Mouse (Mus musculus) left cerebral cortex, adult 18-20 months (tissue): ENCODE data around the gene Smyd3. TPM values are rescaled to one million over a fixed set of nuclear protein-coding genes. Genes with fewer than 3 reads are reported as not detected.

Source experiments
- DNase-seq, 2 experiments: peaks; one replicate each; pipeline ENCODE4 v3.0.0; 2021 to 2022; ENCODE audit warnings: low spot score in 2 of 2, mixed read lengths in 1 of 2
- total RNA-seq, 2 experiments: library from RNA; stranded (reverse); gene quantifications; 2 replicates each; pipeline ENCODE4 v1.2.3; 2021

Smyd3 gene
- total RNA-seq, 2 experiments from 2014 or later, result 26.6 to 27.4 TPM

- no peak for DNase-seq
Measured at GRCm38 (mm10) chr1:179083098-179083497, 434.7 kb downstream of the Smyd3 start.

DNA sequence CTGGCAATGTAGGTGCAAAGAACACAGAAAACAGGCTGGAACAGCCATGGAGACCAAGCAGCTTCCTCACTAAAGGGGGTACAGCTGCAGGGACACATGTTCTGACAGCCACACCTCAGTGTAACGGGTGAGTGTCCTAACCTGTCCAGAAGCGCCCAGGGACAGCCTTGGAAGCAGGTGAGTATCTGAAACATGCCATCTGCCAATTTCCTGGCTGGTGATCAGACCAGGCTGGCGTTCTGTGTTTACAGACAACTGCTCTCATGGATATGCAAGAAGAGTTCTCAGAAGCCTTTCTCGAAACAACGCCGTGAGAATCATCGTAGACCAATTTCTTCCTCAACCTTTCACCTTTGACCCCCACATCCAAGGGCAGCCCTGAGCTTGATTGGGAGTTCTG is 444.0 kb downstream of the Smyd3 start:
- no peak for DNase-seq

DNA sequence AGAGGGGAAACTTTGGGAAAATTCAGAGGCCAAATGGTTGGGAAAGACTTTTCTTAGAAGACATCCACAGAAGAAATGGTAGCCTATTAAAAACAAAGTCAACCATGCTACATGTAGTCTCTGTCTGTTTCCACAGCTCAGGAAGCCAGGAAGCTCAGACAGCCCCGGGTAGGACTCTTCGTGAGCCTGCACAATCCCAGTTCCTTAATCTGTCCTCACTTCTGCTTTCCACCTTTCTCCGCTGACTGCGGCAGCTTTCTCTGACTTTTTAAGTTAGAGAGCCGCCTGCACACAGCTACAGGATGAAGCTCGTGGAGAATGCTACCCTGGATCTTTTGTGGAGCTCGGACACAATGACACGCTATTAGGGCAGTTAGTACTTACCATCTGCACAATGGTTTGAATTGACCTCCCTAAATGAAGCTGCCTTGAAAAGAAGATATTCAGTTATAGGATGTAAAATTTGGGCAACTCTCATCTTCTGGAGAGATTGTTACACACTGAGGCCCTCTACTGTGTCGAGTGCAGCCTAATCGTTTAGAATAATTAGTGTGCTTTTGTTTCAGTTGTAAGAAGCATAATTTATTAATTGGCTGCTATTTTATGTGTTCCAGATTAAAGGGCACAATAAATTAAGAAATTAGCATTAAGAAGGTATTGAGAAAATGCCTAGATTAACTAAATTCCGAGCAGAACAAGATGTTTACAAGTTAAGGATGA is 444.7 kb downstream of the Smyd3 start:
- no peak for DNase-seq

DNA sequence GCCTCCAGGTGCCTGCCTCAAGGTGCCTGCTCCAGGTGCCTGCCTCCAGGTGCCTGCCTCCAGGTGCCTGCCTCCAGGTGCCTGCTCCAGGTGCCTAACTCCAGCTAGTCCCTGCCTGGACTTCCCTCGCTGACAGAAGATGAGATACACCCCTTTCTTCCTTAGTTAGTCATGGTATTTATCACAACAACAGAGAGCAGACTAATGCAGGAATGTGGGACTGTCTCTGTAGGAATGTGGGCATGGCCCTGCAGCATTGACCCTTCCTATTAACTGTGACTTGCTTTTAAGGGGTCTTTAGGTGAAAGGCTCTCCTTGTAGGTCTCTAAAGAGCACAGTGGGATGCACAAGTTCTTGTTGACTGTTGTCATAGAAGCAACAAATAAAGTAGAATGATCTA is 445.4 kb downstream of the Smyd3 start:
- no peak for DNase-seq

GRCm38 (mm10) chr1:179068990-179069389 is 448.9 kb downstream of the Smyd3 start:
- DNase-seq, result no peak

- DNase-seq, result no peak
Measured at GRCm38 (mm10) chr1:179065294-179065601, 452.6 kb downstream of the Smyd3 start.

- DNase-seq, result no peak
Measured at GRCm38 (mm10) chr1:179064601-179065293, 453.1 kb downstream of the Smyd3 start.

GRCm38 (mm10) chr1:179061759-179062168 is 456.1 kb downstream of the Smyd3 start:
- DNase-seq, result no peak

DNA sequence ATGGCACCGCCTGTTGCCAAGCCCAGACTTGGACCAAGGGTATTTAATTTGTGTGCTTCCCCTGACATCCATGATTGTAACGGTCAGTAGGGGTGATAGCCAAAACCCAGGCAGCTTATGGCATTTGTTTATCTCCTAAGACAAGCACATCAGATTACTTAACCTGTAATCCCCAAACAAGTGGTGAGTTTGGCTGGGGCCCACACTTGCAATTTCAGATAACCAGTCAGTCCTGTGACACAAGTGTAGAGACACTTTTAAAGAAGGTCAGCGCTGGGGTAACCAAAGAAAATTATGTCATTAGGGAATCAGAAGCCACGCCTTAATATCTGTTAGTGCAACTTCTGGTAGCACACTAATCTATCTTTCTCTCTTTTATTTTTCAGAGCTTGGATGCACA is 456.8 kb downstream of the Smyd3 start:
- DNase-seq, result no peak

DNA sequence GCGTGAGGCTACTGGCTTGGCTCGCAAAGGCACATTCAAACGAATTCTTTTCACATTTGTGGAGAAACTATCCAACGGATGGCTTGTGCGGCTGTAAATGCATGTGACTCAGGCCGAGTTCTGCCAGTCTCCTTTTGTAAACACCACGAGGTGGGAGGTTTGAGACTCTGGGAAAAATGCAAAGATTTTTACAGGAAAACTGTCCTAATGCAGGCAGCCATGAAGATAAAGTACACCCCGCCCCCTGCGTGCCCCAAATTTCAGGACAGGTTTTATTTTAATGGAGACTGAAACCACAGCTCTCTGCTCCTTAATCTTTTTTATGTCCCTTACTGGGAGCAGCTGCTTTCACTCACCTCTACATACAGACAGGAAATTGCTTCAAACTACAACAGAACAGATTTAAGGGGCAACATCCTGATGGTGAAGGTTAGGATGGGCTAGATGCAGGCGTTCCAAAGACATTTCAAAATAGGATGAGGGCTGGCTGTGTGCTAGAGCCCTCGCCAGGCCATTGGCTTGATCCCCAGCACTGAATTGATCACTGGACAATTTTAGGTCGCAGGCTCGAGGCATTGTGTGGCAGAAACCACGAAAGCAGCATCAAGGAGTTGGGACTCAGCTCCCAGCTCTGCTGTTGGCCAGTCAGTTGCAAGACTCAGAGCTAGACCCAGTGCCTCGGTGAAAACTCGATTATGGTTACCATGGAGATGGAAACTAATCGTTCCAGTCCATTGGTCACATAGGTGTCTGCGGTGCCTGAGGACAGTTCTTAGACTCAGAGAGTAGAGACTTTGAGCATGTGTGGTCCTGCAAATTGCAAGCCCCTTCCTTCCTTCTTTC is 457.5 kb downstream of the Smyd3 start:
- peak in 1 of 2 experiments; percentile 15 for DNase-seq

DNA sequence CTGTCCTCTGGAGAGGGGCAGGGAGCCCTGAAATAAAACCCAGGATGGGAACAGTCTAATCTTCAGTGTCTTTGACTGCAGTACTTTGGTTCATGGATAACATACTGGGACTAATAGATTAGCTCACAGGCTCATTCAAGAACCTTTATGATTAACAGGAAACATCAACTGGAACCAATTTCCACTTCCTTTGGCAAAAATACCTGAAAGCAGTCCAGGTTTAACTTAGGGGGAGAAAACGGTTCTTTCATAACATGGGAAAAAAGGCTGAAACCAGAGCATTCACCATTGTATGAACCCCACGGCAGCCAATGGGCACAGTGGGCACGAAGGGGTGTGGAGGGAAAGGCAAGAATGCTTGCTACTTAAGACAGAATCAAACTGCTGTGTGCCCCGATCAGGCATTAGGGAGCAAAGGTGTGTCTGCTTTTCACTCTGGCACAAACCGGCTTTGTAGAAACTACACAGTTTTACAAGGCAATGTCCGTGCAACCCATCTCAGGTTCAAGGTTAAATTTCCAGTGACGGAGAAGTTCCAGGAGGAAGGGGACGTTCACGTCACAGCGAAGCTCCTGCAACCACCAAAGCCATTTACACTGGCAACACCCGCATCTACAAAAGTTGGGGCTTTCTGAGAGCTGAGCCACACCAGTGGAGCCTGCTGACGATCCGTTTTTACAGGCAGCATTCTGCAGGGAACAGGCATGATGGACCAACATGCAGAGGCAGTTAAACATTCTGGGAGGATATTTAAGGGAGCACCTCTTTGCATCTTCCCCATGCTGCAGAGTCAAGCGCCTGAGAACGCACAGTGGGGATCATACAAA is 458.3 kb downstream of the Smyd3 start:
- no peak for DNase-seq

DNA sequence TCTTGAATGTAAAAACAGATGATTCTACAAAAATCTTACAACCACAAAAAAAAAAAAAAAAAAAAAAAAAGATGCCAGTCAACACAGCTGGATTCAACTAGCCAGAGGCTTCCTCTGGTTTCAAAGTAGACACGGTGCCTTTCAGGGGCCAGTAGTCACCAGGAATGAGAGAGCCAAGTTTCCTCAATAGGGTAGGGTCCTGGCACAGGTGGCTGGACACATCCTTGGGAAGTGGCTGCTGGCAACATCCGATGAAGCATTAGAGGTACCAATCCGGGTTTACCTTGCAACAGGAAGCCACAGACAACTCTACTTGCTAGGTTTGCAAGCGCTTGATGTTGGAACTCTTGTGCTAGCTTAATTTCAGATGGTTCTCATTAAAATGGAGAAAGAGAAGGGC is 459.2 kb downstream of the Smyd3 start:
- no peak for DNase-seq

DNA sequence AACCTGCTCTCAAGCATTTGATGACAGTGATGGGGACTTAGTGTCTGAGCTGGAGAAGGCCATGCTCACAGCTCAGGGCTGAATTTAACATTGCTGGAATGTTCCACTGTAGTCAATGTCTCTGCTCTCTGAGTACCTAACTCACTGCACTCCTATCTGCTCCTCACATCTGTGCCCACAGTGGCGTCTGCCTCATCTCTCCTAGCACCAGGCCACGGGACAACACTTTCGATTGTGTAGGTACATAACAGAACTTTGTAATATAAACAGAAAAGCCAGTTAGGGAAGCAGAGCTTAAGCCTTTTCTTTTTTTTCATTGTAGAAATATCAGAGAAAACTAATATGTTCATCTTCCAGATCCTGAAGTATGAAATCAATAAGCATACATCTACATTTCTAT is 462.1 kb downstream of the Smyd3 start:
- no peak for DNase-seq

DNA sequence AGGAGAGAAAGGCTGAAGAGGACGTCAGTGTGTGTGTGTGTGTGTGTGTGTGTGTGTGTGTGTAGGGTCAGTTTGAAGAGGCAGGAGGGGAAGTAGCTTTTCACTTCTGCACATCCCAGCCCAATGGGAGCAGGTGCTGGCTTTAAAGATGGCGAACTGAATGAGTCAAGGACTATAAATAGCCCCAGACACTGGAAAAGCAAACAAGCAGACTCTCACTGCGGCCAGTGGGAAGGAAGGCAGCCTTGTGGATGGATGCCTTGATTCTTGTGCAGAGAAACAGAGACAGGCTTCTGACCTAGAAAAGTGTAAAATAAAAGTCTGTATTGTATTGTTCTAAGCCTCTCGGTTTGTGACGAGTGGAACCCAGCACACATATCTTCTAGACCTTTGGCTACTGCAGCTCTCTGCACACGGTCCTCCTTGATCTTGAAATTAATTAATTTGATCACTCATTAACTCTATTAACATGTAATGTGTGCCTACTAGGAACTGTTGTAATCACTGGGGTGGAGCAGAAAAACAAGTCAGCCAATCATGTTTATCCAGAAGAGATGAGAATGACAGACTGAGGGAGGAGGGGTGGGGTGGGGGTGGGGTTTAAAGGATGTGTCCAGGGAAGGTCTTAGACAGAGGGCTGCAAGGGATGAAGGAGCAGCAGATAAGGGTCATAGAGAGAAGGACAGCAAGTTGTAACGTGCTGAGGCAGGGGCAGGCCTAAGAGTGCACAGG is 463.3 kb downstream of the Smyd3 start:
- DNase-seq, result no peak

GRCm38 (mm10) chr1:179052545-179053180 is 465.2 kb downstream of the Smyd3 start:
- no peak for DNase-seq

- no peak for DNase-seq
Measured at GRCm38 (mm10) chr1:179047931-179048596, 469.8 kb downstream of the Smyd3 start.

DNA sequence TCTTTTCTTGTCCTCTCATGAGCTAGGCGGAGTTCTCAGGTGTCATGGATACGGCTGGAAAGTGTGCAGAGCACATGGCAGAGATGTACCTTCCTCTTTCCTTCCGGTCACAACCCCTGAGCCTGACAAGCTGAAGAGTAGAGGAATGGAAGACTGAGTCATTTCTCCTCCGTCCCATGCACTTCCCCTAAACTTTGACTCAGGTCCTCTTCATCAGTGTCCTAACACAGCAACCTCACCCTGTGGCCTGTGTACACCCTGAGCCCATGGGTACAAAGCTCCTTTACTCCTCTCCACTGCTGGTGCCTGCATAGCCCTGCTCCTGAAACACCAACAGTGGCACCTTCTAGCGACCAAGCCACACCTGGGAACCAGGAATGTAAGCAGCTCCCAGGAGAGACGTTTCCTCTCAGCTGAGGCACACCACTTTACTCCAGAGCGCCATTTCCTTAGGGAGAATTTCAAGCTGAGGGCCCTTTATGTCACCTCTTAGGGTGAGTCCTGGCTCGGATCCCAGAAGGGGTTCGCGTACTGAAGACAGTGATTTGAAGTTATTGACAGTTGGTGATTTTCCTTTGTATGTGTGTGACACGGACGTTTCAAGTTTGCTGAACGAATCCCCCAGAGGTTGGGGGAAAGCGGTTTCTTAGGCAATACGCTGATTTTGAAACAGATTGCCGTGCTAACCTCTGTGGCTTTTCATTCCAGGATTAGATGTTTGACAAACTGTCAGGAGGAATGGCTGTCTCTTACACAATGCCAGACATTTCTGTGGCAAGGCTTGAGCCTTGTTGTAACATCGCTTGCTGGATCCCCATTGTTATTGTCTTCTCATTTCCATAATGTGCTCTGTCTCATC is 471.8 kb downstream of the Smyd3 start:
- no peak for DNase-seq

GRCm38 (mm10) chr1:179044165-179044564 is 473.7 kb downstream of the Smyd3 start:
- DNase-seq, result no peak

DNA sequence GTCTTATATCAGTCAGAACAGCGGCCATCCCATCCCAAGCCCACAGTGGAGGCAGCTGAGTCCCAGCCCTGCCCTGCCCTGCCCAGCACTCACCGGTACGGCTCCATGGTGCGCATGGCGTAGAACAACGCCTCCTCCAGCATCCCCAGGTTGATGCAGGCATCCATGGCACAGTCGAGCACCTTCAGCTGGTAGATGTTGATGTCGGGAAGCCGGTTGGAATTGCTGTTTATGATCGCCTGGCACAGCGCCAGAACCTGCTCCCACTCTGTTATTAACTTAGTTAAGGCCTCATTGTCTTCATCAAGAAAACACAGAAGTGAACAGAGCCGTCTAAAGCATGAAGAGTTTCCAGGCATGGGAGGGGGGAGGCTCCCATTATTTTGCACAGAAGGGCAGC is 474.2 kb downstream of the Smyd3 start:
- no peak for DNase-seq
